Mouse (Mus musculus) erythroblast, embryonic 14.5 days (primary cell): ENCODE results near the gene Rnf31.

ENCODE experiments used
- GATA1 ChIP-seq: IDR thresholded peaks from 2 replicates; pipeline ENCODE4 v1.6.1; 2012; ENCODE audit warnings: low read length, inconsistent platforms, mixed read lengths
- TAL1 ChIP-seq: IDR thresholded peaks from 3 replicates; pipeline ENCODE4 v1.6.1; 2012; ENCODE audit warnings: low read length, inconsistent platforms, mixed read lengths

GRCm38 (mm10) chr14:55615876-55616275 is 24.4 kb downstream of the Rnf31 start:
- TF ChIP-seq GATA1 (no peak), TAL1 (no peak)
